Mouse (Mus musculus): ENCODE data around the gene Ghr.

Gene Ghr

GRCm38 (mm10) chr15:3536309-3536900 is 46.9 kb downstream of the Ghr start:
- DNase-seq (ENCODE audit: extremely low read depth, insufficient read length, low spot score) = no peak

- no peak for DNase-seq (ENCODE audit: extremely low read depth, insufficient read length, low spot score)
Measured at GRCm38 (mm10) chr15:3514027-3514426, 69.3 kb downstream of the Ghr start.

GRCm38 (mm10) chr15:3512380-3512779 is 70.9 kb downstream of the Ghr start:
- DNase-seq (ENCODE audit: extremely low read depth, insufficient read length, low spot score) = no peak

DNA sequence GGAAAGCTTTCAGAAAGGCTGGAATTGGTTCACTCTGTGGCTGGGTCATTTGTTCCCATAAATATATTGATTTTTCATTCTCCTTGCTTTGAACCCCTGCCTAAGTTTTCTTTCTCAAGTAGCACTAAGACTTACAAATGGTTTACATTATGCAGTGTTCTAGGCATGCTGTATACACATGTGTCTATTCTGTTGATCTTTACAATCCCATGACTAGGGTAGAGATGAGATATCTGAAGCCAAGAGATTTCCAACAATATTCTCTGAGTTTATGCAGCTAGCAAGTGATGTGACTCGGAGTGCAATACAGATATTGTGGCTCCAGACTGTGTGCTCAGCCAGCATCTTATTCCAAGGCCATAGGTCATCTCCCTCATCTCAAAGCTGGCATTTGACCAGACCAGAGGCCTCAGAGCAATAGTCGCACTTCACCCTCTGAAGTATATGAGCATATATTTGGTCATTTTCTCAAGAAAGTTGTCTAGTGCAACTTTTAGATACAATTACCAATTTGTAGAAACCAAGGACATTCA is 71.6 kb downstream of the Ghr start:
- DNase-seq (ENCODE audit: extremely low read depth, insufficient read length, low spot score) = no peak

DNA sequence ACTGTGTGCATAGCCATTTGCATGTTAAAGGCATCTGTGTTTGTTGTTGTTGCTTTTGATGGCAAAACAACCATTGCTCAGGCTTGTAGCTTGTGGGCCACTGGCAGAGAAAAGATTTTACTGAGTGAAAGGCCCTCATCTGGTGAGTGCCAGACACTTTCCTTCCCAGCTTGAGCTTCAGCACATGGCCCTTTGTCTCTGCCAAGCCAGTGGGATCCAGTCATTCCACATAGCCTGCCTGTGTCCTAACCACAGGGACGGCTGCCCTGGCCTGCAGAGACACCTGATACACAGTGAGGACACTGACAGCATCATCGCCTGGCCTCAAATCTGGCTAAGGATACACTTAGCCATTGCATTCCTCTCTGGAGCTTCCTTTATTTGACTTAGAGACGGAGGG is 74.2 kb downstream of the Ghr start:
- no peak for DNase-seq (ENCODE audit: extremely low read depth, insufficient read length, low spot score)

DNA sequence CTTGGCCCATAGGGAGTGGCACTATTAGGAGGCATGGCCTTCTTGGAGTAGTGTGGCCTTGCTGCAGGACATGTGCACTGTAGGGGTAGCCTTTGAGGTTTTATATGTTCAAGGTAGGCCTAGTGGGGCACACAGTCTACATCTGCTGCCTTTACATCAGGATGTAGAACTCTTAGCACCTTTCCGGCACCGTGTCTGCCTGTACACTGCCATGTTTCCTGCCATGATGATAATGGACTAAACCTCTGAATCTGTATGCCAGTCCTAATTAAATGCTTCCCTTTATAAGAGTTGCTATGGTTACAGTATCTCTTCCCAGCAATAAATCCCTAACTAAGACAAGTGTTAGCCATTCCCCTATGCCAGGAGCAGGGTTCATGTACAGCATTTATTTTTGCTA is 76.0 kb downstream of the Ghr start:
- no peak for DNase-seq (ENCODE audit: extremely low read depth, insufficient read length, low spot score)

GRCm38 (mm10) chr15:3504700-3505099 is 78.6 kb downstream of the Ghr start:
- DNase-seq (ENCODE audit: extremely low read depth, insufficient read length, low spot score) = no peak

GRCm38 (mm10) chr15:3501683-3502082 is 81.6 kb downstream of the Ghr start:
- no peak for DNase-seq (ENCODE audit: extremely low read depth, insufficient read length, low spot score)

GRCm38 (mm10) chr15:3499020-3499419 is 84.3 kb downstream of the Ghr start:
- no peak for DNase-seq (ENCODE audit: extremely low read depth, insufficient read length, low spot score)

DNA sequence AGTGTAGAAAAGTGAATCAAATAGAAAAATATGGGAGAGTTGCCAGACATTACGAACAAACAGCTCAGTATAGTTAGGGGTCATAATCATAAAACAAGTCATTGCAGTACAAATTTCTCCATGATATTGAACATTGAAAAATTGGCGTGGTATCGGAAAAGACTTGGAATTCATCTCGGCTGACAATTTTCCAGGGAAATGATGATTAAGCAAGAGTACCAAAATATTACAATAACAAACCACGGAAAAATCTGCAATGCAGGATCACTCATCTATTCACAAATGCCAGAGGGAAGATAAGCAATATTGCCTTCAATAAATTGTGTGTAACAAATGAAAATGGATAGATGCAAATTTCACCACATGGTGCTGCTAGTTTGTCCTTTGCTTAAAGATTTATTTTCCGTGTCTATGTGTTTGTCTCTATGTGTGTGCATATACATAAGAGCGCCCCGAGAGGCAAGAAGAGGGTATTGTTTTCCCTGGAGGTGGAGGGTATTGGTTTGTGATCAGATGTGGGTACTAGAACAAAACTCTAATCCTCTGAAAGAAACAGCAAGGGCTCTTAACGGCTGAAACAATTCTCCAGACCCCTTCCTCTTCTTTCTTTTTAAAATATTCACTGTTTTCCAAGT is 85.2 kb downstream of the Ghr start:
- DNase-seq (ENCODE audit: extremely low read depth, insufficient read length, low spot score) = no peak

GRCm38 (mm10) chr15:3490868-3491267 is 92.4 kb downstream of the Ghr start:
- DNase-seq (ENCODE audit: extremely low read depth, insufficient read length, low spot score) = no peak

DNA sequence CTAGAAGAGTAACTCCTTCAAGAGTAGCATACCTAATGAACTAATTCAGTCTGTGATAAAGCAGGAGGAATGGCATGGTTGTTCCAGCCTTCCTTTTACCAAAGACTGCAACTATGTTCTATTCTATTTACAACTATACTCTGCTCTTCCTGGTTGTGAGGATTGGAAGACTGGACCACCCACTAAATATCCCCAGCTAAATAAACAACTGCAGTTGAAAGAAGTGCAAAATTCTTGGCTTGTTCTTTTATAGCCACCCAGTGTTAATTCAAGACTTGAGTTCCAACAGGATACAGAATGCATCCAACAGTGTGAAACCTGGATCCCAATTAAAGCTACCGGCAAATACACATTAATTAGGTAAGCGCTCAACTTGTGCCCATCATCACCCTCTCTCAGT is 93.3 kb downstream of the Ghr start:
- DNase-seq (ENCODE audit: extremely low read depth, insufficient read length, low spot score) = no peak

- no peak for DNase-seq (ENCODE audit: extremely low read depth, insufficient read length, low spot score)
Measured at GRCm38 (mm10) chr15:3489180-3489579, 94.1 kb downstream of the Ghr start.

DNA sequence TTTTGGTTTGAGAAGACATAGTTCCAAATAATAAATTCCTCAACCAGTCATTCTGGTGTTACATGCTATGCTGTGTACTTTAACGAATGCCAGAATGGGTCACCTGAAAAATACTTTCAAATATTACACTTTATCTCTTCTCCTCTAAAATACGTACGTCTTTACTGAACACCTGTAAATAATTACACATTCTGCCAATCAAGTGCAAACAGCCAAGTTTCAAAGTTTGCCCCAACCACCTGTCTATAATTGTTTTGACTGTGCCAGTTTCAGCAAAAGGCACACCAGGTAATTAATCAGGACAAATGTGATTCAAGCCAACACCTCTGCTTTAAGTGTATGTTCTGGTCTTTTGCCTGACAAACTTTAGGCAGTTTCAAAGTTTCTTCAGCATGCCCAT is 94.7 kb downstream of the Ghr start:
- DNase-seq (ENCODE audit: extremely low read depth, insufficient read length, low spot score) = no peak

- no peak for DNase-seq (ENCODE audit: extremely low read depth, insufficient read length, low spot score)
Measured at GRCm38 (mm10) chr15:3486691-3487090, 96.6 kb downstream of the Ghr start.

- DNase-seq (ENCODE audit: extremely low read depth, insufficient read length, low spot score) = no peak
Measured at GRCm38 (mm10) chr15:3485367-3485766, 97.9 kb downstream of the Ghr start.

- DNase-seq (ENCODE audit: extremely low read depth, insufficient read length, low spot score) = no peak
Measured at GRCm38 (mm10) chr15:3483451-3483850, 99.8 kb downstream of the Ghr start.

DNA sequence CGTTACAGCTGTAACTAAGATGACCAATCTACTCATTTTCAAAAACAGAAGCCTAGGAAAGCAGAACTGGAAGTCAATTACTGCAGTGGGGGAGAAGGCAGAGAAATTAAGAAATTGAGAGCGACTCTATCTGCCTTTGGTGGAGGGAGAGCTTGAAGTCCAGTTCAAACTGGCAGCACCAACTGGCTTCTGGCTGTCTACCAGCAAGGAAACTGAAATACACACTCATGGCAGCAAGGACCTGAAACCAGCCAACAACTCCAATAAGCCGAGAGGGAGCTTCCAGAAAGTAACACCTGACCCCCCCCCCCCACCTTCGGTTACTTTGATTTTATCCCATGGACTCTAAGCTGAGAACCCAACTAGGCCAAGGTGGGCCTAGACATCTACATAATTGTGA is 114.1 kb downstream of the Ghr start:
- DNase-seq (ENCODE audit: extremely low read depth, insufficient read length, low spot score) = no peak

DNA sequence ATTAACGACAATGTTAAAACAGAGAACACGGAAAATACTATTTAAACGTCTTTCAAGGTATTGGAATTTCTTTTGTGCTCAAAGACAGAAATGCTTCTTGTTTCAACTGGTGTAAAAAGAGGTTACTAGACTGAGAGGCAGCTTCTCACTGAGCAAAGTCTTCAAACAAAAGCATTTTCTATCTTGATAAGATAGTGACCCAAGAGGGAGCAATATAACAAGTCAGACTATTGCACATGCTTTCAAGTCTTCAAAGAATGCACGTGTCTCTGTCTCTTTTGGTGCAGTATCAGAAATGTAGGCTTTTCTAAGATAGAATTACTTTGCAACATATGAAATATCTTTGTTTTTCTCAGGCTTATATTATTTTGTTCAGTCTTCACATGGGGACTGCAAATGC is 116.7 kb downstream of the Ghr start:
- no peak for DNase-seq (ENCODE audit: extremely low read depth, insufficient read length, low spot score)

- no peak for DNase-seq (ENCODE audit: extremely low read depth, insufficient read length, low spot score)
Measured at GRCm38 (mm10) chr15:3464754-3465153, 118.5 kb downstream of the Ghr start.

- DNase-seq (ENCODE audit: extremely low read depth, insufficient read length, low spot score) = no peak
Measured at GRCm38 (mm10) chr15:3456543-3456942, 126.7 kb downstream of the Ghr start.

GRCm38 (mm10) chr15:3455572-3455971 is 127.7 kb downstream of the Ghr start:
- no peak for DNase-seq (ENCODE audit: extremely low read depth, insufficient read length, low spot score)
